Mouse (Mus musculus): Measurements from ENCODE around the gene Ankrd13b.

DNA sequence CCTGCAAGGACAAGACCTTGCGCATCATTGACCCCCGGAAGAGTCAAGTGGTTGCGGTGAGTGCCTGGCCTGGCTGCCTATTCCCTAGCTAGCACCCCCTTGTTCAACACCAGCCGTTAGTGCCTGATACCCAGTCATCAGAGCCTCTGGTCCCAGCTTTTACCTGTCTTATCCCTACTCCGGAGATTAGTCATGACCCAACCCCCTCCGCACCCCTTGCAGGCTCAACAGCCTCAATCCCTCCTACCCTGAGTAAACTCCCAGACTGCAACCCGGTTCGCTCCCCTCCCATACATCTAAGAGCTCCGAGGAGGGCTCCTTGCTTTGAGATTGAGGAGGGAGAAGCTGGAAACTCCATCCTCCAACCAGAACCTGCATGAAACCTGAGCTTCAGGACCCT, 22.9 kb downstream of the Ankrd13b start:
- TF ChIP-seq POLR2A (IDR thresholded peaks at IDR 0.05; ENCODE audit: extremely low read depth, insufficient read depth, low read length): no peak
- TF ChIP-seq CTCF (IDR thresholded peaks at IDR 0.05; ENCODE audit: low read depth, low read length): no peak

Measured in liver, adult 2 months (tissue).